Mouse (Mus musculus) midbrain, postnatal 0 days (tissue): ENCODE measurements at regions not wholly inside any gene's neighbourhood (a gene's known extent, or its start where the extent isn't known, plus 50 kb on each side); places are given as distances from the start of the nearest gene placed in this dataset.
A peak's percentile ranks its signal among the peaks of the same experiment; 100 is the strongest.

Experiments used
- ATAC-seq: fragments of 200-750 bp; cut with Nextera tagmentation; 2 replicates; pipeline ENCODE4 v1.8.0; 2017; ENCODE audit warnings: moderate number of reproducible peaks, mild to moderate bottlenecking, moderate TSS enrichment, moderate library complexity; ENCODE audit not compliant: low FRiP score
- DNase-seq: peaks from one replicate; pipeline ENCODE4 v3.0.0-alpha.2; 2015; ENCODE audit warnings: low spot score
- H3K27ac ChIP-seq: fragments of 300-500 bp; sonication (generic); 2 replicates; pipeline ENCODE4 v1.5.1; 2014; ENCODE audit warnings: low read depth, mild to moderate bottlenecking, low read length, mixed read lengths
- H3K27me3 ChIP-seq: fragments of 300-500 bp; sonication (generic); 2 replicates; pipeline ENCODE4 v1.6.1; 2014; ENCODE audit warnings: low read length, control low read depth, mixed read lengths; ENCODE audit not compliant: insufficient read depth
- H3K36me3 ChIP-seq: fragments of 300-500 bp; sonication (generic); 2 replicates; pipeline ENCODE4 v1.6.1; 2014; ENCODE audit warnings: low read length, control low read depth, mixed read lengths; ENCODE audit not compliant: insufficient read depth
- H3K4me1 ChIP-seq: fragments of 300-500 bp; sonication (generic); 2 replicates; pipeline ENCODE4 v1.6.1; 2014; ENCODE audit warnings: mild to moderate bottlenecking, control low read depth, antibody characterized with exemption, low read length, mixed read lengths; ENCODE audit not compliant: insufficient read depth
- H3K4me2 ChIP-seq: fragments of 300-500 bp; sonication (generic); 2 replicates; pipeline ENCODE4 v1.6.1; 2014; ENCODE audit warnings: low read depth, mild to moderate bottlenecking, low read length, mixed read lengths; ENCODE audit not compliant: poor library complexity, severe bottlenecking
- H3K4me3 ChIP-seq: fragments of 300-500 bp; sonication (generic); 2 replicates; pipeline ENCODE4 v1.5.1; 2014; ENCODE audit warnings: low read depth, mild to moderate bottlenecking, low read length, moderate library complexity
- H3K9ac ChIP-seq: fragments of 300-500 bp; sonication (generic); replicated peaks from 2 replicates; pipeline ENCODE4 v1.6.1; 2014; ENCODE audit warnings: mild to moderate bottlenecking, low read length, moderate library complexity, mixed read lengths; ENCODE audit not compliant: poor library complexity, severe bottlenecking
- H3K9me3 ChIP-seq: fragments of 300-500 bp; sonication (generic); 2 replicates; pipeline ENCODE4 v1.6.1; 2016; ENCODE audit warnings: low read length, control low read depth
- CTCF ChIP-seq: IDR thresholded peaks from 2 replicates; pipeline ENCODE4 v1.5.1; 2016; ENCODE audit warnings: antibody characterized with exemption, mild to moderate bottlenecking
- WGBS: fragments of 180-500 bp; shearing (Covaris S2); extraction: QIAGEN DNeasy Blood & Tissue Kit; methylation state at CpG from one replicate; pipeline ENCODE4 v1.1.7; 2014; 5-methylcytosine and 5-hydroxymethylcytosine counted together

DNA sequence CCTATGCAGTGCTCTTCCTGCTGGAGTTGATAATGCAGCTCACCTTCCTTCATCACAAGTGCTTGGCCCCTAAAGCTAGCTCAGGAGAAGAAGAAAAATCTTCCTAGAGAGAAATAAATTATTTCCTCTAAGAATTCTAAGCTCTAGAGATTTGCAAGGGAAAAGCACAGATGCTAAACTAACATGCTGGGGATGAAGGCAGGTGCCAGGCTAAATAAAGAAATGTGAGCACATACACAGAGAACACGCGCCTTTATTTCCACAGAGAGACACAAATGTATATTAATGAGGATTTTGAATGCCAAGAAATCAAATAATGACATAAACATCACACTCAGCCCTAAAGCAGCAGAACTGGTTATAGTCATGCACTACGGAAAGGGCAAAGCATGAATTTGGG is 229.5 kb upstream of the Mamld1 start:
- H3K36me3 ChIP-seq: no peaks in the 10 kb centered on the region
- ATAC-seq (no peak), DNase-seq (no peak)
- no peaks in the 10 kb centered on the region for H3K27me3 ChIP-seq
- no peak for TF ChIP-seq CTCF
- 80% methylated on average over 3 of the region's 3 CpGs for WGBS
- H3K9ac ChIP-seq: no peak overlapping the region
- no peak overlapping the region for H3K4me3 ChIP-seq
- no peak overlapping the region for H3K27ac ChIP-seq
- no peaks in the 10 kb centered on the region for H3K9me3 ChIP-seq
- H3K4me1 ChIP-seq: no peaks in the 10 kb centered on the region
- H3K4me2 ChIP-seq: no peak overlapping the region

DNA sequence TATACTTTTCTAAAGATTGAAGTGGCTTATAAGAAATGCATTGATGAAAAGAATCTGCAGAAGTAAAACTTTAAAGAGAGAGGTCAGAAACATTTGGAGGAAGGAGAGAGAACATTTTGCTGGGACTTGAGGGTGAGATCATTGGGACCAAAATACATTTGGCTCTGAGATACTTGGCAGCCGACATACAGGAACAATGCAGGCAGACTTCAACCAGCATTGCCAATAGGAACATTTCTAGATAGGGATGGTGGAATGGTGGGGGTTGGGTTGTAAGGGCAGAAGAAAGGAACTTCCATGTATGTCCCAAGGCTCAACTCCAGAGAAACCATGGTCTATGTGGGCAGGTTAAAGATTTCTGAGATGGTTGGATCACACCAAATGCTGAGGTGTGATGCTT is 232.3 kb upstream of the Mamld1 start:
- DNase-seq (no peak), ATAC-seq (no peak)
- H3K4me3 ChIP-seq: no peak overlapping the region
- no peak overlapping the region for H3K27ac ChIP-seq
- 80% methylated on average over 1 of the region's 1 CpGs for WGBS
- H3K36me3 ChIP-seq: no peaks in the 10 kb centered on the region
- H3K9me3 ChIP-seq: no peaks in the 10 kb centered on the region
- no peaks in the 10 kb centered on the region for H3K27me3 ChIP-seq
- H3K4me2 ChIP-seq: no peak overlapping the region
- H3K9ac ChIP-seq: no peak overlapping the region
- no peak for TF ChIP-seq CTCF
- no peaks in the 10 kb centered on the region for H3K4me1 ChIP-seq

DNA sequence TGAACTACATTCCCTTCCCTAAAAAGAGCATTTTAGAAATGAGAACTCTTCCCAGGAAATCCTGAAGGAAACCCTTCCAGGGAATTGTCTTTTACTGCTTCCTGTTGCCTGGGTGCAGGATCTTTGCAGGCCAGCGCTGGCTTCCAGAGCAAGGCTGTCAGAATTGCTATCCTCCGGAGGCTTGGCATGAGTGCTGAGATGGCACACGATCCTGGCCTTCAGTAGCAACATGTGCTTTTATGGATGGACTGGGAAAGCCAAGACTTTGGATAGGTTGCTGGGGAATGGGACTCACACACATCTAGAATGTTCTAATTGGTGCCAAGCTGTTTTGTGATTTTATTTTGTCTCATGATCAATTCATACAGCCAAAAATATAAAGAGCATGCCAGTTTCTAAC is 233.4 kb upstream of the Mamld1 start:
- Histone ChIP-seq H3K4me2 (no peak overlapping the region), H3K27me3 (no peaks in the 10 kb centered on the region), H3K4me3 (no peak overlapping the region), H3K9me3 (no peaks in the 10 kb centered on the region), H3K27ac (no peak overlapping the region), H3K9ac (no peak overlapping the region), H3K36me3 (no peaks in the 10 kb centered on the region), H3K4me1 (no peaks in the 10 kb centered on the region)
- ATAC-seq (no peak), DNase-seq (peak; percentile 36)
- TF ChIP-seq CTCF: no peak
- WGBS: 75% methylated on average over 3 of the region's 3 CpGs

DNA sequence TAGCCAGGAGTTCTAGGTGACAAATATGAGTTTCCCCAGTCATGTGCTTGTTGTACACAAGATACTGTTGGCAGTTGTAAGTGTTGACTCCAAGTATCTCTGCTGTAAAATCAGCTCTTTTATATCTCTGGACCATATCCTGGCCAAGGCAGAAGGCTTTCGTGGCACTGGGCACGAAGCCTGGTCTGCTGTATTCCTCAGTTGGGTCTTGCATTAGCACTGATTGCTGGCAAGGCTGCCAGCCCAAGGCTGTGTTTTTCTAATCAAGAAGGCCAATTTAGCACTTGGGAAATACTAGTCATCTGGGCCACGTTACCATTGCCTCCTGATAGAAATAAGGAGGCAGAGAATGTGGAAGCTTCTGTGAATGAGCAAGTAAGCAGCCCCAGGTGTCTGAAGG is 258.3 kb upstream of the Mamld1 start:
- no peak for ATAC-seq
- TF ChIP-seq CTCF: no peak
- 79% methylated on average over 3 of the region's 3 CpGs for WGBS

DNA sequence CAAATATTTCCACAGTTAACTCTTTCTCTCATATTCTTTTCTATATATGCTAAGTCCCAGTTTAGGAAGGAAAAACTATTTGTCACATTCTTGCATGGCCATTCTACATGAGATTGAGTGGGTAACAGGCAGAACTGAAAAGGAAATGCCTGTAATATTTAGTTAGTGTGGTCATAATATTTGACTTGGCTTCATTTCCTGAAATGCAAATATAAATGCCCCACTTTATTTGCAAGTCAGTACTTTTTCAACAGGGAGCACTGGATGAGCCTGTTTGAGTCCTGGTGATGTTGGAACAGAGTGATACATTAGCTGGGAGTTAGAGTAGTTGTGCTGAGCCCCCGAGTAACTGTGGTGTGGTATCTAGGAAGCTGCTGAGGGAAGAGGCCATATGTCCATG is 285.9 kb upstream of the Tmem185a start:
- Histone ChIP-seq H3K9me3 (no peaks in the 10 kb centered on the region), H3K36me3 (no peaks in the 10 kb centered on the region), H3K4me2 (no peak overlapping the region), H3K4me1 (no peaks in the 10 kb centered on the region), H3K4me3 (no peak overlapping the region), H3K9ac (no peak overlapping the region), H3K27ac (no peak overlapping the region), H3K27me3 (no peaks in the 10 kb centered on the region)
- 88% methylated on average over 1 of the region's 1 CpGs for WGBS
- no peak for DNase-seq
- TF ChIP-seq CTCF: no peak
- no peak for ATAC-seq

More for the DNA sequence above, 258.3 kb upstream of the Mamld1 start:
- peak; percentile 0 for DNase-seq
- no peaks in the 10 kb centered on the region for H3K4me1 ChIP-seq
- no peaks in the 10 kb centered on the region for H3K27me3 ChIP-seq
- H3K4me3 ChIP-seq: no peak overlapping the region
- no peak overlapping the region for H3K9ac ChIP-seq
- H3K4me2 ChIP-seq: no peak overlapping the region
- no peaks in the 10 kb centered on the region for H3K36me3 ChIP-seq
- no peaks in the 10 kb centered on the region for H3K9me3 ChIP-seq
- no peak overlapping the region for H3K27ac ChIP-seq

DNA sequence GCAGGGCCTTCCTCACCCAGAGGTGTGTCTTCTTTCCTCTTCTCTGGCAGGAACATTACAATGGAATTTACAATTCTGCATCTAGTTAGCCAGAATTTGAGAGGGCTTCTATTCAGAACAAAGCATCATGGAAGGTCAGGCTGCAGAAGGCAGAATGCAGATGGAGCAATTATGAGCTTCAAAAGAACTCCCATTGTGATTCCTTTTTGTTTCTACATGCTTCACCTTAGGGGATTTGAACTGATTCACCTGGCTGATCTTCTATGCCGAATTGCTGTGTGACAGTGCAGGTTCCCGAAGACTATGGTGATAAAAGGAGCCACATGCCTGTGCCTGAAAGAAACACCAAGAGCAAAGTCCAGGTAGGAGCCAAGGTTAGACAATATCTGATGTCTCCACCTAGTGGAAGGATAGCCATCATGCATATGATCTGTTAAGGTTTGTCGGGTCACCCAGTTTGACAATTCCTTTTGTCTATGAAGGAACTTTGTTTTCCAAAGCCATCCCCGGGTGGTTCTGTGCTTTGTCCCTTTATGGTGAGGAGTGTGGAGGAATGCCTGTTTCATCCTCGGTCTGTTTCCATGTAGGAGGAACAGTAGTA is 236.1 kb upstream of the Tmem185a start:
- no peaks in the 10 kb centered on the region for H3K27me3 ChIP-seq
- no peak overlapping the region for H3K4me3 ChIP-seq
- no peak overlapping the region for H3K9ac ChIP-seq
- no peak overlapping the region for H3K4me2 ChIP-seq
- H3K9me3 ChIP-seq: no peaks in the 10 kb centered on the region
- no peak for DNase-seq
- WGBS: 59% methylated on average over 5 of the region's 5 CpGs
- H3K36me3 ChIP-seq: no peaks in the 10 kb centered on the region
- ATAC-seq: no peak
- peak; percentile 26 for TF ChIP-seq CTCF
- H3K27ac ChIP-seq: no peak overlapping the region
- H3K4me1 ChIP-seq: no peaks in the 10 kb centered on the region
